In genomic region chr1:40768606-40769005, GRCm38 (mm10) we compare ENCODE assay signal across 8 mouse cellular contexts. TPM values are rescaled to one million over a fixed set of nuclear protein-coding genes. Genes with fewer than 3 reads are reported as not detected.
DNase-seq lines count a peak whose midpoint lies in the region; ATAC-seq and TF ChIP-seq lines count a peak whose summit lies in the region.

No protein-coding gene starts in this region.

- H3K9me3 ChIP-seq in forebrain, postnatal 0 days (ENCODE audit: low read length): no peaks in the 10 kb centered on the region
- no peaks in the 10 kb centered on the region for H3K9me3 ChIP-seq in forebrain, embryonic 16.5 days (ENCODE audit: control insufficient read depth, low read length)
- no peaks in the 10 kb centered on the region for H3K9me3 ChIP-seq in hindbrain, embryonic 16.5 days (ENCODE audit: control insufficient read depth, low read length)
- H3K9me3 ChIP-seq in liver, embryonic 11.5 days (ENCODE audit: control insufficient read depth, low read length): no peaks in the 10 kb centered on the region
- no peaks in the 10 kb centered on the region for H3K9me3 ChIP-seq in stomach, postnatal 0 days (ENCODE audit: control insufficient read depth, low read length)

- H3K27ac ChIP-seq in forebrain, postnatal 0 days (ENCODE audit: low read depth, low read length): no peak overlapping the region
- H3K27ac ChIP-seq in forebrain, embryonic 16.5 days (ENCODE audit: low read length): no peak overlapping the region
- H3K27ac ChIP-seq in hindbrain, embryonic 16.5 days (ENCODE audit: low read depth, low read length): no peak overlapping the region
- no peak overlapping the region for H3K27ac ChIP-seq in liver, embryonic 11.5 days (ENCODE audit: low read depth, low read length)
- no peak overlapping the region for H3K27ac ChIP-seq in stomach, postnatal 0 days (replicated peaks)

- no peaks in the 10 kb centered on the region for H3K4me1 ChIP-seq in forebrain, postnatal 0 days (ENCODE audit: insufficient read depth)
- H3K4me1 ChIP-seq in forebrain, embryonic 16.5 days (replicated peaks; ENCODE audit: control insufficient read depth, insufficient read depth, low read length): no peaks in the 10 kb centered on the region
- no peaks in the 10 kb centered on the region for H3K4me1 ChIP-seq in hindbrain, embryonic 16.5 days (ENCODE audit: control insufficient read depth, insufficient read depth, low read depth, low read length)
- no peaks in the 10 kb centered on the region; the same call in 1 of the 2 replicates for H3K4me1 ChIP-seq in liver, embryonic 11.5 days (replicated peaks; ENCODE audit: control insufficient read depth, insufficient read depth, low read length)
- H3K4me1 ChIP-seq in stomach, postnatal 0 days (replicated peaks; ENCODE audit: control insufficient read depth, insufficient read depth): no peaks in the 10 kb centered on the region

- no peak overlapping the region for H3K4me3 ChIP-seq in forebrain, postnatal 0 days (ENCODE audit: low read depth, low read length)
- no peak overlapping the region for H3K4me3 ChIP-seq in forebrain, embryonic 16.5 days (replicated peaks; ENCODE audit: low read length)
- H3K4me3 ChIP-seq in hindbrain, embryonic 16.5 days (ENCODE audit: low read length): no peak overlapping the region
- H3K4me3 ChIP-seq in liver, embryonic 11.5 days (ENCODE audit: low read depth, low read length): no peak overlapping the region
- H3K4me3 ChIP-seq in stomach, postnatal 0 days (ENCODE audit: low read depth, low read length): no peak overlapping the region

- peak; percentile 52 for DNase-seq in forebrain, postnatal 0 days
- DNase-seq in urinary bladder, postnatal 14 days (ENCODE audit: low spot score): peak; percentile 53
- DNase-seq in urinary bladder, postnatal 10 days (ENCODE audit: low spot score): no peak
- DNase-seq in embryo, embryonic 11 days: peak; percentile 72
- no peak for DNase-seq in liver, embryonic 11.5 days (ENCODE audit: low spot score)
- DNase-seq in stomach, postnatal 0 days (ENCODE audit: low spot score): peak; percentile 72

- WGBS in forebrain, postnatal 0 days: 30% methylated on average over 6 of the region's 6 CpGs
- 29% methylated on average over 6 of the region's 6 CpGs for WGBS in forebrain, embryonic 16.5 days
- WGBS in hindbrain, embryonic 16.5 days: 30% methylated on average over 6 of the region's 6 CpGs
- WGBS in liver, embryonic 11.5 days: 31% methylated on average over 6 of the region's 6 CpGs
- 29% methylated on average over 6 of the region's 6 CpGs for WGBS in stomach, postnatal 0 days

- no peaks in the 10 kb centered on the region for H3K27me3 ChIP-seq in forebrain, postnatal 0 days (ENCODE audit: insufficient read depth, low read length)
- no peaks in the 10 kb centered on the region for H3K27me3 ChIP-seq in forebrain, embryonic 16.5 days (replicated peaks; ENCODE audit: control insufficient read depth, insufficient read depth, low read length)
- no peaks in the 10 kb centered on the region for H3K27me3 ChIP-seq in hindbrain, embryonic 16.5 days (replicated peaks; ENCODE audit: control insufficient read depth, insufficient read depth, low read length)
- H3K27me3 ChIP-seq in liver, embryonic 11.5 days (replicated peaks; ENCODE audit: control insufficient read depth, insufficient read depth, low read length): no peaks in the 10 kb centered on the region
- no peaks in the 10 kb centered on the region for H3K27me3 ChIP-seq in stomach, postnatal 0 days (ENCODE audit: control insufficient read depth, insufficient read depth, low read length)

- TF ChIP-seq EP300 in stomach, postnatal 0 days (optimal IDR thresholded peaks at IDR 0.05): no peak

- ATAC-seq in forebrain, postnatal 0 days: no peak
- ATAC-seq in forebrain, embryonic 16.5 days: no peak
- peak; percentile 11; the same call in 1 of the 2 replicates for ATAC-seq in hindbrain, embryonic 16.5 days
- peak; percentile 33; the same call in 1 of the 2 replicates for ATAC-seq in liver, embryonic 11.5 days (replicated peaks; ENCODE audit: low FRiP score)
- peak; percentile 53; the same call in 1 of the 2 replicates for ATAC-seq in stomach, postnatal 0 days (ENCODE audit: low FRiP score, low TSS enrichment)

- H3K36me3 ChIP-seq in forebrain, postnatal 0 days (ENCODE audit: insufficient read depth): peaks cover 3% of the 10 kb centered on the region; the same call in 1 of the 2 replicates
- peaks cover 1% of the 10 kb centered on the region; the same call in 1 of the 2 replicates for H3K36me3 ChIP-seq in forebrain, embryonic 16.5 days (ENCODE audit: control insufficient read depth, insufficient read depth)
- peaks cover under 1% of the 10 kb centered on the region; the same call in 1 of the 2 replicates for H3K36me3 ChIP-seq in hindbrain, embryonic 16.5 days (ENCODE audit: control insufficient read depth, insufficient read depth, low read length)
- no peaks in the 10 kb centered on the region for H3K36me3 ChIP-seq in liver, embryonic 11.5 days (ENCODE audit: control insufficient read depth, insufficient read depth, low read length)
- H3K36me3 ChIP-seq in stomach, postnatal 0 days (ENCODE audit: control insufficient read depth, insufficient read depth, low read length): 0 out of 2 replicates have a peak, but pooled peaks cover under 1% of the 10 kb centered on the region

- H3K4me2 ChIP-seq in forebrain, postnatal 0 days (ENCODE audit: low read depth): no peak overlapping the region
- no peak overlapping the region for H3K4me2 ChIP-seq in forebrain, embryonic 16.5 days (ENCODE audit: low read length)
- no peak overlapping the region for H3K4me2 ChIP-seq in hindbrain, embryonic 16.5 days (ENCODE audit: low read length)
- H3K4me2 ChIP-seq in liver, embryonic 11.5 days: no peak overlapping the region
- H3K4me2 ChIP-seq in stomach, postnatal 0 days (replicated peaks; ENCODE audit: low read depth): no peak overlapping the region

- TF ChIP-seq CTCF in forebrain, postnatal 0 days (IDR thresholded peaks at IDR 0.05; ENCODE audit: low read depth): peak; percentile 68
- peak; percentile 81 for TF ChIP-seq CTCF in stomach, postnatal 0 days (IDR thresholded peaks at IDR 0.05; ENCODE audit: low read depth)

- H3K9ac ChIP-seq in forebrain, postnatal 0 days: no peak overlapping the region
- no peak overlapping the region for H3K9ac ChIP-seq in forebrain, embryonic 16.5 days (replicated peaks; ENCODE audit: low read depth, low read length)
- H3K9ac ChIP-seq in hindbrain, embryonic 16.5 days (ENCODE audit: low read depth, low read length): no peak overlapping the region
- H3K9ac ChIP-seq in liver, embryonic 11.5 days (ENCODE audit: low read depth, low read length): no peak overlapping the region
- no peak overlapping the region for H3K9ac ChIP-seq in stomach, postnatal 0 days (ENCODE audit: low read length)

RNA-seq across cellular contexts. Expression of gene Mfsd9, which starts 21.9 kb away (rescaled TPM):
- 8.8 and 13.2 TPM in 2 replicates for total RNA-seq in forebrain, postnatal 0 days (2014; rRNA removed)
- polyA plus RNA-seq in forebrain, postnatal 0 days (2015; fragmentation: Nextera tagmentation; extraction: Ambion mirVana): 5.7 and 7.0 TPM in 2 replicates
- polyA plus RNA-seq in forebrain, embryonic 16.5 days (2015; fragmentation: Nextera tagmentation; extraction: Ambion mirVana): 7.1 and 7.5 TPM in 2 replicates
- 7.6 and 9.5 TPM in 2 replicates for polyA plus RNA-seq in hindbrain, embryonic 16.5 days (2015; fragmentation: Nextera tagmentation; extraction: Ambion mirVana)
- 1.9 and 2.1 TPM in 2 replicates for polyA plus RNA-seq in liver, embryonic 11.5 days (2014; fragmentation: Nextera tagmentation; extraction: Ambion mirVana)
- 3.9 and 4.2 TPM in 2 replicates for polyA plus RNA-seq in stomach, postnatal 0 days (2015; fragmentation: Nextera tagmentation; extraction: Ambion mirVana)

RNA-seq across cellular contexts. Expression of gene Tmem182, which starts 36.8 kb away (rescaled TPM):
- 0.08 and 0.24 TPM in 2 replicates for total RNA-seq in forebrain, postnatal 0 days (2014; rRNA removed)
- 0.13 and 0.27 TPM in 2 replicates for polyA plus RNA-seq in forebrain, postnatal 0 days (2015; fragmentation: Nextera tagmentation; extraction: Ambion mirVana)
- polyA plus RNA-seq in forebrain, embryonic 16.5 days (2015; fragmentation: Nextera tagmentation; extraction: Ambion mirVana): not detected in 2 replicates
- 0.11 and 0.71 TPM in 2 replicates for polyA plus RNA-seq in hindbrain, embryonic 16.5 days (2015; fragmentation: Nextera tagmentation; extraction: Ambion mirVana)
- 0.22 TPM in 1 of 2 replicates, not detected in the other for polyA plus RNA-seq in liver, embryonic 11.5 days (2014; fragmentation: Nextera tagmentation; extraction: Ambion mirVana)
- 0.17 and 0.23 TPM in 2 replicates for polyA plus RNA-seq in stomach, postnatal 0 days (2015; fragmentation: Nextera tagmentation; extraction: Ambion mirVana)

Comparison
In these comparisons a context has a peak if more than half of its experiments do, and no peak if none do; other contexts are left out.
1. DNase-seq: peak in forebrain, postnatal 0 days (single experiment), urinary bladder, postnatal 14 days (single experiment), embryo, embryonic 11 days (single experiment) and stomach, postnatal 0 days (single experiment); none in urinary bladder, postnatal 10 days (single experiment) and liver, embryonic 11.5 days (single experiment).
2. ATAC-seq: peak in hindbrain, embryonic 16.5 days (single experiment), liver, embryonic 11.5 days (single experiment) and stomach, postnatal 0 days (single experiment); none in forebrain, postnatal 0 days (single experiment) and forebrain, embryonic 16.5 days (single experiment).